Mouse (Mus musculus) intestine, embryonic 14.5 days (tissue): Measurements from ENCODE around the gene Serinc2. TPM values are rescaled to one million over a fixed set of nuclear protein-coding genes. Genes with fewer than 3 reads are reported as not detected.

Experiments
- ATAC-seq: fragments of 200-750 bp; cut with Nextera tagmentation; replicated peaks from 2 replicates; pipeline ENCODE4 v1.8.0; 2017; ENCODE audit warnings: low read depth, moderate number of reproducible peaks, moderate TSS enrichment, moderate library complexity; ENCODE audit not compliant: low FRiP score, low TSS enrichment
- DNase-seq: peaks from one replicate; pipeline ENCODE4 v3.0.0-alpha.2; 2018; ENCODE audit warnings: low spot score
- H3K27ac ChIP-seq: fragments of 300-500 bp; sonication (generic); 2 replicates; pipeline ENCODE4 v1.5.1; 2014; ENCODE audit warnings: low read depth, mild to moderate bottlenecking, control low read depth
- H3K27me3 ChIP-seq: fragments of 300-500 bp; sonication (generic); replicated peaks from 2 replicates; pipeline ENCODE4 v1.6.1; 2014; ENCODE audit warnings: low read length, control low read depth; ENCODE audit not compliant: control insufficient read depth, insufficient read depth
- H3K36me3 ChIP-seq: fragments of 300-500 bp; sonication (generic); 2 replicates; pipeline ENCODE4 v1.6.1; 2014; ENCODE audit warnings: low read length, control low read depth; ENCODE audit not compliant: control insufficient read depth, insufficient read depth
- H3K4me1 ChIP-seq: fragments of 300-500 bp; sonication (generic); replicated peaks from 2 replicates; pipeline ENCODE4 v1.6.1; 2014; ENCODE audit warnings: low read length, control low read depth, mixed read lengths; ENCODE audit not compliant: control insufficient read depth, insufficient read depth
- H3K4me2 ChIP-seq: fragments of 300-500 bp; sonication (generic); 2 replicates; pipeline ENCODE4 v1.6.1; 2014; ENCODE audit warnings: low read length
- H3K4me3 ChIP-seq: fragments of 300-500 bp; sonication (generic); 2 replicates; pipeline ENCODE4 v1.5.1; 2014; ENCODE audit warnings: low read depth, low read length, control low read depth, mixed read lengths
- H3K9ac ChIP-seq: fragments of 300-500 bp; sonication (generic); 2 replicates; pipeline ENCODE4 v1.6.1; 2014; ENCODE audit warnings: mild to moderate bottlenecking, low read length
- H3K9me3 ChIP-seq: fragments of 300-500 bp; sonication (generic); 2 replicates; pipeline ENCODE4 v1.6.1; 2016; ENCODE audit warnings: low read length, control low read depth; ENCODE audit not compliant: control insufficient read depth
- WGBS: fragments of 180-500 bp; shearing (Covaris S2); extraction: QIAGEN DNeasy Blood & Tissue Kit; methylation state at CpG from one replicate; pipeline ENCODE4 v1.1.7; 2014; 5-methylcytosine and 5-hydroxymethylcytosine counted together
- polyA plus RNA-seq: library from polyadenylated mRNA; unstranded; fragments of >200 nt; fragmentation: Nextera tagmentation; extraction: Ambion mirVana; gene quantifications from 2 replicates; pipeline ENCODE4 v1.2.1, GENCODE M21; 2014

Gene Serinc2
- polyA plus RNA-seq, 1 experiment from 2014 or later, result 24.1 TPM

DNA sequence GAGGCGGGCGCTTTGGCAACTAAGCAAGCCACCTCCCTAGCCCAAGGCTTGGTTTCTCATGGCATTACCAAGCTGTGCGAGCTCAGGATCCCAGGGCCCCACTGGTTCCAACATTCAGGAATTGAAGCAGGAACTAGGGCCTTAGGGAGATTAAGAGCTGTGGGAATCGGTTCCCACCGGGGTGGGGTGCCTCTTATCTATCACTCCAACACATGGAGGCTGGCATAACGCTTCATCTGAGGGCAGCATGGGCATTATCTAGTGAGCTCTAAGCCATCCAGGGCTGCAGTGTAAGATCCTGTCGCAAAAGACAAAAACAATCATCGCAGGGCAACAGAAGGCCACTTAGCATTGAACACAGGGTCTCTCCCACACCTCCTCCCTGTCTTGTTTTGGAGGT lies 15.5 kb upstream of the Serinc2 start:
- H3K27ac ChIP-seq, result no peak overlapping the region
- H3K27me3 ChIP-seq, result no peaks in the 10 kb centered on the region
- H3K9me3 ChIP-seq, result no peaks in the 10 kb centered on the region
- H3K4me1 ChIP-seq, result no peaks in the 10 kb centered on the region
- H3K4me3 ChIP-seq, result no peak overlapping the region
- H3K36me3 ChIP-seq, result no peaks in the 10 kb centered on the region
- DNase-seq (no peak), ATAC-seq (no peak)
- no peak overlapping the region for H3K9ac ChIP-seq
- 84% methylated on average over 8 of the region's 8 CpGs for WGBS
- H3K4me2 ChIP-seq, result no peak overlapping the region

DNA sequence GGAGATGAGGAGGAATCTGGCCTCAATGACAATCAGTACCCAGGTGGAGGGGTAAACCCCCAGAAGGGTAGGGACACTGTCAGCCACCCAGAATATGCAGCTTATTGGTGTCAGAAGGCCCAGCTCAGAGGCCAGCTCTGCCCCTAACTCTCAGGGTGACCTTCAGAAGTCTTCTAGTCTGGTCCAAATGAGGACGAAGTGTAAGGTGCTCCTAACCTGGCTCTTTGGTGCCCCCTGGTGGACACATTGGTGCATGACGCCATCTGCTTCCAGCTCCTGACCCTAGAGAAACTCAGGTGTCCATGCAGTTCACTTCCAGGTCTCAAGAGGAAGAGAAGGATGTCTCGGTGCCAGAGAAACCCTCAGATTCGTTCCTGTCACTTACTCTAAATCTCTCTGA lies 13.3 kb upstream of the Serinc2 start:
- DNase-seq (peak; percentile 97), ATAC-seq (peak; percentile 60)
- Histone ChIP-seq H3K9ac (no peak overlapping the region), H3K4me3 (no peak overlapping the region), H3K4me2 (no peak overlapping the region), H3K27ac (no peak overlapping the region), H3K4me1 (no peaks in the 10 kb centered on the region), H3K9me3 (no peaks in the 10 kb centered on the region), H3K36me3 (no peaks in the 10 kb centered on the region), H3K27me3 (0 out of 2 replicates have a peak, but pooled peaks cover 2% of the 10 kb centered on the region)
- 2% methylated on average over 4 of the region's 4 CpGs for WGBS

DNA sequence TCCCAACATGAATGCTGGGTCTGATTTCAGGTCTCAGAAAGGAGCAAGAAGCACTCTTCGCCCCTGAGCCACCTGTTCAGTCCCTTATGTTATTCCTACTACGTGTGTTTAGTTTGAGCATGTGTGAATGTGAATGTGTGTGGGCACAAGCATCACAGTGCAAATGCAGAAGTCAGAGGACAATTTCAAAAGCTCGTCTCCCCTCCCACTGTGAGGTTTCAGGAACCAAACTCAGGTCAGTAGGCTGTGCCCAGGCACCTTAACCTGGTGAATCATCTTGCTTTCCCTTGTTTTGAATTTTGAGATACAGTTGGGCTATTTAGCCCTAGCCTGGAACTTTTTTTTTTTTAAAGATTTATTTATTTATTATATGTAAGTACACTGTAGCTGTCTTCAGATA lies 10.8 kb upstream of the Serinc2 start:
- no peak overlapping the region for H3K9ac ChIP-seq
- no peaks in the 10 kb centered on the region for H3K4me1 ChIP-seq
- H3K4me3 ChIP-seq, result no peak overlapping the region
- H3K4me2 ChIP-seq, result no peak overlapping the region
- no peaks in the 10 kb centered on the region for H3K9me3 ChIP-seq
- DNase-seq (no peak), ATAC-seq (no peak)
- 0 out of 2 replicates have a peak, but pooled peaks cover 2% of the 10 kb centered on the region for H3K27me3 ChIP-seq
- H3K36me3 ChIP-seq, result no peaks in the 10 kb centered on the region
- no peak overlapping the region for H3K27ac ChIP-seq
- 77% methylated on average over 3 of the region's 3 CpGs for WGBS

DNA sequence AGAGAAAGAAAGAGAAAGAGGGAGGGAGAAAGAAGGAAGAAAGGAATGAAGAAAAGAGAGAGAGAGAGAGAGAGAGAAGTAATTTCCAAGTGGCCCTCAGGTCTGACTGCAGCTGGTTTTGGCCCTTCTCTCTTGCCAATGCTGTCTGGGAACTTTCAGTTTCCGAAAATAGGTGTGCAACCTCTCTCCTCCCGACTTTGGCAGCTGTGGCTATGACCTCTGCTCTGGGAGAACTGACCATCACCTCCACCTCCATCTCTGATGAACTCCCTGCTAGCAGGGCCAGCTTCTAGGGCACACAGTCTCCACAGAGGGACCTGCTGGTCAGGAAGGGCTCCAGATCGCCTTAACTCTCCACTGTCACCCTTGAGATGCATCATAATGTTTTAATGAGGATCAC lies 7.5 kb upstream of the Serinc2 start:
- no peaks in the 10 kb centered on the region for H3K9me3 ChIP-seq
- H3K27me3 ChIP-seq, result 0 out of 2 replicates have a peak, but pooled peaks cover 2% of the 10 kb centered on the region
- H3K4me2 ChIP-seq, result no peak overlapping the region
- H3K9ac ChIP-seq, result no peak overlapping the region
- H3K36me3 ChIP-seq, result no peaks in the 10 kb centered on the region
- DNase-seq, result no peak
- no peak overlapping the region for H3K27ac ChIP-seq
- WGBS, result 52% methylated on average over 3 of the region's 3 CpGs
- ATAC-seq, result no peak
- H3K4me3 ChIP-seq, result no peak overlapping the region
- no peaks in the 10 kb centered on the region for H3K4me1 ChIP-seq

DNA sequence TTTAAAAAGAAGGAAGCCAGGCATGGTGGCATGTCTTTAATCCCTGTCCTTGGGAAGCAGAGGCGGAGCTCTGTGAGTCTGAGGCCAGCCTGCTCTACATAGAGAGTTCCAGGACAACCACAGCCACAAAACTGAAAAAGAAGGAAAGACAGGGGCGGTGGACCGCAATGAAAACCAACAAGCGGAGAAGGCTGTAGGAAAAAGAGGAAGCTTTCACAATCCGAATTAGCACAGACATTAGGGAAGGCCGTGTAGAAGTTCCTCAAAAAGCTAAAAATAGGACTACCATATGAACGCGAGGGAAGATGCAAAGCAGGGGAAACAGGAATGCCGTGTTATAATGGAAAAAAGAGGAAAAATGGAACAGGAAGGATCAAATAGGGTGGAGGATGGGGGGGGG lies 4.8 kb upstream of the Serinc2 start:
- no peak overlapping the region for H3K27ac ChIP-seq
- 0 out of 2 replicates have a peak, but pooled peaks cover 6% of the 10 kb centered on the region for H3K27me3 ChIP-seq
- 76% methylated on average over 9 of the region's 9 CpGs for WGBS
- H3K4me2 ChIP-seq, result no peak overlapping the region
- H3K9me3 ChIP-seq, result no peaks in the 10 kb centered on the region
- H3K4me3 ChIP-seq, result no peak overlapping the region
- H3K9ac ChIP-seq, result no peak overlapping the region
- no peaks in the 10 kb centered on the region for H3K4me1 ChIP-seq
- DNase-seq (no peak), ATAC-seq (no peak)
- no peaks in the 10 kb centered on the region for H3K36me3 ChIP-seq

DNA sequence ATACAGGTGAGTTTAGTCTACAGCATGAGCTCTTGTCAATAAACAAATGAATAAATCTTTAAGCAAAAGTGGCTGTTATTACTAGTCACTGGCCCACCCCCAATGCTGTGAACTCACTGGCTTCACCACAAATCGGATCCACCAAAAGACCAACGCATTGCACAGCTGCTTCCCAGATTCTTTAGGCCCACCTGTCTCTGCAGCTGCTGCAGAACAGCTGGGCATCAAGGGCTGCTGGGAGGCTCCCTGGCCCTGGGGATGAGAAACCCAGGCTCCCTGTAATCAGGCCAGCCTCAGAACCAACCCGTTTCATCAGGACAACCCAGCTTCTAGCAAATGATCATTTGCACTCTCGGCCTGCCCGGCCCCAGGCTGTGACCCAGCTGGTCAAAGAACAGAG lies 3.9 kb upstream of the Serinc2 start:
- no peak overlapping the region for H3K4me3 ChIP-seq
- H3K9me3 ChIP-seq, result no peaks in the 10 kb centered on the region
- H3K9ac ChIP-seq, result no peak overlapping the region
- no peak for ATAC-seq
- no peak for DNase-seq
- 68% methylated on average over 5 of the region's 5 CpGs for WGBS
- H3K36me3 ChIP-seq, result no peaks in the 10 kb centered on the region
- 0 out of 2 replicates have a peak, but pooled peaks cover 6% of the 10 kb centered on the region for H3K27me3 ChIP-seq
- no peak overlapping the region for H3K27ac ChIP-seq
- no peak overlapping the region for H3K4me2 ChIP-seq
- H3K4me1 ChIP-seq, result no peaks in the 10 kb centered on the region

DNA sequence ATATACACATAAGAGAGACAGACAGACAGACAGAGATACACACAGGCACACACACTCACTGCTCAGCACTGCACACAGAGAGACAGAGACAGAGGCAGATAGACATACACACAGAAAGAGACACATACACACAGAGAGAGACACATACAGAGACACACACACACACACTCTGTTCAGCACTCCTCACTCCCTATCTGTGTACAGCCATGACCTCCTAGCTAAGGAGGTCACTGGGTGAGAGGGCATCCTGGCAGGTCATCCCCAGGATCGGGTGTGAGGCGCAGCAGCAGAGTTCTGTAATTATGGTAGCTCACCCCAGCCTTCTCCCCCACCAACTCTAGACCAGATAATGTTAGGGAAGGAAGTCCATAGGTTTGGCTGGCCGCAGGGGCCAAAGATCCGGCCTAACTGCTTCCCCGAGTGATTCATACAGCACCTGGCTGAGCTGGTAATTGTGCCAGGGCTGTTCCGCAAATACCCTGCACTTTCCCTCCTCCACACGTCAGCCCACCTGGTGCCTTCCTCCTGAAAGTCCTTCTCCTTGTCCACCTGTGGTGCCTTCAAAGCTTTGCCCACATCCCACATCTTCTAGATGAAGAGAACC lies 2.3 kb downstream of the Serinc2 start:
- ATAC-seq, result no peak
- Histone ChIP-seq H3K4me2 (no peak overlapping the region), H3K27me3 (peaks cover 30% of the 10 kb centered on the region), H3K4me3 (no peak overlapping the region), H3K9ac (no peak overlapping the region), H3K9me3 (no peaks in the 10 kb centered on the region), H3K36me3 (no peaks in the 10 kb centered on the region), H3K27ac (no peak overlapping the region), H3K4me1 (peaks cover 4% of the 10 kb centered on the region; the same call in 1 of the 2 replicates)
- DNase-seq, result no peak
- WGBS, result 60% methylated on average over 7 of the region's 7 CpGs

DNA sequence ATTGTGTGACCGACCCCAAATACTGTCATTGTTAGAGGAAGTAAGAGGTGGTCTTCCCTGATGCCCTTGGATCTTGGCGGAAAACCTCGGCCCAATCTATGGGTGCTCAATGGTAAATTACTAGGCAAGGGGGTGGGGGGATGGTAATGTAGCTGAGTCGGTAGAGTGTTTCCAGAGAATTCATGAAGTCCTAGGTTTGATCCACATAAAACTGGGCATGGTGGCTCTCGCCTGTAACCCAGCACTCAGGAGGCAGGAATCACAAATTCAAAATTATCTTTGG lies 3.2 kb downstream of the Serinc2 start:
- ATAC-seq, result 0 out of 2 replicates have a peak, but pooled peaks have one; percentile 9
- H3K4me3 ChIP-seq, result no peak overlapping the region
- H3K4me1 ChIP-seq, result peaks cover 4% of the 10 kb centered on the region; the same call in 1 of the 2 replicates
- no peaks in the 10 kb centered on the region for H3K36me3 ChIP-seq
- no peak for DNase-seq
- peak overlapping the region; percentile 98; the same call in 1 of the 2 replicates for H3K4me2 ChIP-seq
- no peaks in the 10 kb centered on the region for H3K9me3 ChIP-seq
- H3K27me3 ChIP-seq, result peaks cover 30% of the 10 kb centered on the region
- no peak overlapping the region for H3K27ac ChIP-seq
- WGBS, result 47% methylated on average over 5 of the region's 5 CpGs
- H3K9ac ChIP-seq, result no peak overlapping the region
